In the genomic region with DNA sequence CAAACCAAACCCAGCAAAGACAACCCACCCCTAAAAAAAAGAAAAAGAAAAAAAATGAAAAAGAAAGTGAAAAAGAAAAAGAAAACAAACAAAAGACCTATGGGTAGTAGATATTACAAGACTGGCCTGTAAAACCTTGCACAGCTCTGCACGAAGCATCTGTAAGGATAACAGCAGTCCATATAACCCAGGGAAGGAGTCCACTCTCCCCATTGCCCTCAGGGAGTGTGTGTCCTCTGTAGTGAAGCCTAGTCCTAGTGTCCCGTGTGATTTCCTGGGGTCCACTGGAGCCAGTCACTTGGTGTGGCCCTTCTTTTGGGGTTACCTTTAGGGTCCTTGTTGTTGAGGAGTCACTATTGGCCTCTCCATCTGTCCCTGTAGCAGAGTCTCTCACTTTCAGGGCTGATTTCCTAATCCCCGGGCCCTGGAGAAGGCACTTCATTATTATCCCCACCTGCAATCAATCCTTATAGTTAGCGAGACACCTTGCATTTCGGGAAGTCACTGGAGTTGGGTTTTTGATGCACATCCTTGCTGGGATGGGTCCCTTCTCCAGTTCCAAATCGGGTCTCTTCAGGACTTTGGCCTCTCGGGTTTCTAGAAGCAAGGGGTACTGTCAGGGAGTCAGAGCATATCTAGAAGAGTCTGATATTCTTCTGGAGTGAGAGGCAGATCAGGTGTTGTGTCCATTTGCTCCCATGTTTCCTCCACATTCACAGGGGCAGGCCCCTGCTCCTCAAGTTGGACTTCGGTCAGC, we compare ENCODE assay signal across 9 mouse cellular contexts. TPM values are rescaled to one million over a fixed set of nuclear protein-coding genes. Genes with fewer than 3 reads are reported as not detected.
DNase-seq lines count a peak whose midpoint lies in the region; ATAC-seq and TF ChIP-seq lines count a peak whose summit lies in the region.
"Not testable (repeated sequence)": the region's sequence is repeated elsewhere in the genome, so short reads cannot be mapped to it uniquely, and the experiment has no call there.
"Had no signal": no experiment of that assay in that cellular context is flagged by ENCODE, and none has a peak within 500 bp of the region (broad histone marks: within the 10 kb centered on the region; RNA-seq: fewer than 3 reads in every experiment).

No protein-coding gene starts in this region.

- DNase-seq in T-cell, adult 2 months (ENCODE audit: low spot score) = peak; percentile 55
- DNase-seq in embryonic facial prominence, embryonic 10.5 days (ENCODE audit: low spot score) = peak; percentile 44
- peak; percentile 79 to 82 for DNase-seq in gastrocnemius, postnatal 4 days (ENCODE audit: low spot score in 2 of 2)
- DNase-seq in hindbrain, postnatal 0 days (ENCODE audit: low spot score) = peak; percentile 26
- DNase-seq in left cerebral cortex, postnatal 4 days = peak; percentile 40
- DNase-seq in mesoderm, embryonic 11.5 days (ENCODE audit: low read depth, low spot score) = peak; percentile 27
- peak; percentile 60 for DNase-seq in right cerebral cortex, postnatal 25 days
- DNase-seq in urinary bladder, postnatal 14 days (ENCODE audit: low spot score) = peak; percentile 70

- H3K4me2 ChIP-seq in hindbrain, postnatal 0 days (ENCODE audit: low read depth, low read length) = not testable (repeated sequence)

- H3K27me3 ChIP-seq in embryonic facial prominence, embryonic 10.5 days (replicated peaks; ENCODE audit: low read depth, poor library complexity, severe bottlenecking); hindbrain, postnatal 0 days (ENCODE audit: insufficient read depth, low read length): not testable (repeated sequence)

- H3K9ac ChIP-seq in hindbrain, postnatal 0 days (replicated peaks; ENCODE audit: low read length) = not testable (repeated sequence)

- TF ChIP-seq CTCF in hindbrain, postnatal 0 days (IDR thresholded peaks at IDR 0.05; ENCODE audit: low read depth) = not testable (repeated sequence)

- 80% methylated on average over 8 of the region's 8 CpGs for WGBS in embryonic facial prominence, embryonic 10.5 days
- WGBS in hindbrain, postnatal 0 days = 86% methylated on average over 8 of the region's 8 CpGs

- not testable (repeated sequence) for H3K27ac ChIP-seq in embryonic facial prominence, embryonic 10.5 days (replicated peaks); hindbrain, postnatal 0 days

- intact Hi-C loops in left cerebral cortex, postnatal 4 days (cut with DNase I) = not testable (repeated sequence)

- not testable (repeated sequence) for H3K4me3 ChIP-seq in embryonic facial prominence, embryonic 10.5 days; hindbrain, postnatal 0 days (ENCODE audit: low read length)

- not testable (repeated sequence) for H3K36me3 ChIP-seq in embryonic facial prominence, embryonic 10.5 days (replicated peaks); hindbrain, postnatal 0 days (ENCODE audit: insufficient read depth, low read length)

- peaks cover 29% of the 10 kb centered on the region for H3K9me3 ChIP-seq in embryonic facial prominence, embryonic 10.5 days
- H3K9me3 ChIP-seq in hindbrain, postnatal 0 days (ENCODE audit: low read length) = not testable (repeated sequence)

- ATAC-seq in hindbrain, postnatal 0 days = peak; percentile 87

- H3K4me1 ChIP-seq in embryonic facial prominence, embryonic 10.5 days; hindbrain, postnatal 0 days (ENCODE audit: insufficient read depth, low read length): not testable (repeated sequence)

RNA-seq across cellular contexts. Expression of a gene that starts 2.7 kb away (rescaled TPM):
- polyA plus RNA-seq in embryonic facial prominence, embryonic 10.5 days (2016; fragmentation: Nextera tagmentation; extraction: Ambion mirVana) = not detected in 2 replicates
- not detected for total RNA-seq in gastrocnemius, postnatal 4 days (2021)
- not detected in 2 replicates for total RNA-seq in hindbrain, postnatal 0 days (2014; rRNA removed)
- not detected in 2 replicates for polyA plus RNA-seq in hindbrain, postnatal 0 days (2015; fragmentation: Nextera tagmentation; extraction: Ambion mirVana)
- not detected for total RNA-seq in left cerebral cortex, postnatal 4 days (2021)
- polyA plus RNA-seq: activated CD4-positive, CD25-positive, alpha-beta regulatory T cell, adult 4 months had no signal

RNA-seq across cellular contexts. Expression of a gene that starts 6.7 kb away (rescaled TPM):
- not detected in 2 replicates for polyA plus RNA-seq in embryonic facial prominence, embryonic 10.5 days (2016; fragmentation: Nextera tagmentation; extraction: Ambion mirVana)
- not detected for total RNA-seq in gastrocnemius, postnatal 4 days (2021)
- total RNA-seq in hindbrain, postnatal 0 days (2014; rRNA removed) = 0.83 TPM in 1 of 2 replicates, not detected in the other
- not detected in 2 replicates for polyA plus RNA-seq in hindbrain, postnatal 0 days (2015; fragmentation: Nextera tagmentation; extraction: Ambion mirVana)
- not detected for total RNA-seq in left cerebral cortex, postnatal 4 days (2021)

RNA-seq across cellular contexts. Expression of a gene that starts 14.4 kb away (rescaled TPM):
- not detected in 2 replicates for polyA plus RNA-seq in embryonic facial prominence, embryonic 10.5 days (2016; fragmentation: Nextera tagmentation; extraction: Ambion mirVana)
- total RNA-seq in gastrocnemius, postnatal 4 days (2021) = not detected
- total RNA-seq in hindbrain, postnatal 0 days (2014; rRNA removed) = not detected in 2 replicates
- not detected in 2 replicates for polyA plus RNA-seq in hindbrain, postnatal 0 days (2015; fragmentation: Nextera tagmentation; extraction: Ambion mirVana)
- not detected for total RNA-seq in left cerebral cortex, postnatal 4 days (2021)
- polyA plus RNA-seq: activated CD4-positive, CD25-positive, alpha-beta regulatory T cell, adult 4 months had no signal

RNA-seq across cellular contexts. Expression of a gene that starts 16.1 kb away (rescaled TPM):
- polyA plus RNA-seq in embryonic facial prominence, embryonic 10.5 days (2016; fragmentation: Nextera tagmentation; extraction: Ambion mirVana) = 42.3 and 58.9 TPM in 2 replicates
- 10 to 100 TPM; 20.9 to 23.5 TPM for total RNA-seq in gastrocnemius, postnatal 4 days (2021)
- 29.9 and 32.0 TPM in 2 replicates for total RNA-seq in hindbrain, postnatal 0 days (2014; rRNA removed)
- 109 and 113 TPM in 2 replicates for polyA plus RNA-seq in hindbrain, postnatal 0 days (2015; fragmentation: Nextera tagmentation; extraction: Ambion mirVana)
- total RNA-seq in left cerebral cortex, postnatal 4 days (2021) = 10 to 100 TPM; 64.9 to 65.6 TPM

Comparison
In these comparisons a context has a peak if more than half of its experiments do, and no peak if none do; other contexts are left out.
1. DNase-seq: peak in every context shown above with its lines; median percentile 80 in gastrocnemius, postnatal 4 days; 70 in urinary bladder, postnatal 14 days; 60 in right cerebral cortex, postnatal 25 days; 55 in T-cell, adult 2 months; 44 in embryonic facial prominence, embryonic 10.5 days; 40 in left cerebral cortex, postnatal 4 days; 27 in mesoderm, embryonic 11.5 days; 26 in hindbrain, postnatal 0 days.